Mouse (Mus musculus) gastrocnemius, adult 18-20 months (tissue): ENCODE results near the gene Cds2. TPM values are rescaled to one million over a fixed set of nuclear protein-coding genes. Genes with fewer than 3 reads are reported as not detected.

Experiments
- total RNA-seq, 2 experiments: library from RNA; stranded (reverse); gene quantifications; 2 replicates each; pipeline ENCODE4 v1.2.3; 2021

The Cds2 gene
- total RNA-seq, 2 experiments from 2014 or later = 14.6 to 20.6 TPM

Other genes starting within 250 kb of the Cds2 start
- 1 to 10 TPM; 4.3 to 5.1 TPM for gene Rassf2, start 232.9 kb upstream of the Cds2 start, total RNA-seq
- 10 to 100 TPM in 1 of 2 experiments, 1 to 10 TPM in 1; 9.4 to 12.9 TPM for gene Slc23a2, start 118.0 kb upstream of the Cds2 start, total RNA-seq
- gene Tmem230, start 15.3 kb upstream of the Cds2 start, total RNA-seq = 10 to 100 TPM; 27.2 to 28.8 TPM
- 10 to 100 TPM; 18.1 to 19.8 TPM for gene Pcna, start 9.8 kb upstream of the Cds2 start, total RNA-seq
- gene Prokr2, start 122.3 kb downstream of the Cds2 start, total RNA-seq = not detected